Mouse (Mus musculus) c-Kit-positive CD71-negative TER-119-negative erythroid progenitor cells, embryonic 14.5 days (primary cell): ENCODE measurements around the gene Lbp.

ENCODE experiments used
- DNase-seq: peaks from one replicate; pipeline ENCODE4 v3.0.0-alpha.2; 2013; ENCODE audit warnings: low read depth

The Lbp gene

GRCm38 (mm10) chr2:158364175-158364574 lies 57.9 kb downstream of the Lbp start:
- no peak for DNase-seq

DNA sequence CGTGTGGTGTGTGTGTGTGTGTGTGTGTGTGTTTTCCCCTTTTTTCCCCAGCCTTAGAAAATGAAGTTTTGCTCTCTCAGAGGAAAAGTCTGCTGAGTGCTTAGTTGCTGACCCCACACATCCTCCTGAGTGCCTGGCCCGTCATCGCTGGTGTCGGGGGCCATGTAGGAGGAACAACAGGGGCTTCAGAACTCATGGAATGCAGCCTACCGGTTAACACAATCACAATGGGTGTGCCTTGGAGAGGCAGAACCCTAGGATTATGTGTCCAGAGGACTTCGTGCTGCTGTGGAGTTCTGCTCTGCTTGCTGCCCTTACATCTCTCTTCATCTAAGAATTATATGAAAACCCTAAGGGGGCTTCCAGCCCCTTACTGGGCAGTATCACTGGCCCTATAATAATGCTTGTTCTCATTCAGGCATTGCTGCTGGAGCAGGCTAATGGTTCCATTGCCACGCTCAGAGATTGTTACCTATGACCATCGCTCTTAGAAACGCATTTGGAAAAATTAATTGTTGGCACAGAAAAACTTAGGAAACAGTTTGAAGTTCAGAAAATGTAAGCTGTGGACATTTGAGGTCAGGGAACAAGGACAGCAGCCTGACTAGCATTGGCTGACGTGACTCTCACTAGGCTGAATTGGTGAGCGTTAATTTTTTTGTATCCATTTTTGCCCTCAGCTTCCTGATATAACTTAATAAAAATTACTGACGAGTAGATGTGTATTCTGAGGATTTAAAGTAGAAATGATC lies 59.0 kb downstream of the Lbp start:
- DNase-seq, result no peak

DNA sequence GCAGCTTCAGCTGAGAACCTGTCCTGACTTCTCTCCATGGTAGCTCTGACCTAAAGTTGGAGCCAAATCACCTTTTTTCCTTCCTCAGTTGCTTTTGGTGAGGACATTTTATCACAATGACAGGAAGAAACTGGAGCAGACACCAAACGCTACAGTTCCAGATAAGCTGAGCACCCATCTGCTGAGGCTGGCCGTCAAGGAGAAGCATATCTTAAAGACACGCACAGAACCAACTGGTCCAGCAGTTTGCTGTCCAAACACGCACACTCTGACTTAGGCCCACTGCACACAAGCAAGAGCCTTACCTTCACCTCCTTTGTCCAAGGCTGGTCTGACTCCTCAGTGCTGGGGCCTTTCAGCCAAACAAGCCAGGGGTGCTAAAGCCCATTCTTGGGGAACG lies 61.4 kb downstream of the Lbp start:
- no peak for DNase-seq

- no peak for DNase-seq
These were observed 62.0 kb downstream of the Lbp start for GRCm38 (mm10) chr2:158368313-158368712.

DNA sequence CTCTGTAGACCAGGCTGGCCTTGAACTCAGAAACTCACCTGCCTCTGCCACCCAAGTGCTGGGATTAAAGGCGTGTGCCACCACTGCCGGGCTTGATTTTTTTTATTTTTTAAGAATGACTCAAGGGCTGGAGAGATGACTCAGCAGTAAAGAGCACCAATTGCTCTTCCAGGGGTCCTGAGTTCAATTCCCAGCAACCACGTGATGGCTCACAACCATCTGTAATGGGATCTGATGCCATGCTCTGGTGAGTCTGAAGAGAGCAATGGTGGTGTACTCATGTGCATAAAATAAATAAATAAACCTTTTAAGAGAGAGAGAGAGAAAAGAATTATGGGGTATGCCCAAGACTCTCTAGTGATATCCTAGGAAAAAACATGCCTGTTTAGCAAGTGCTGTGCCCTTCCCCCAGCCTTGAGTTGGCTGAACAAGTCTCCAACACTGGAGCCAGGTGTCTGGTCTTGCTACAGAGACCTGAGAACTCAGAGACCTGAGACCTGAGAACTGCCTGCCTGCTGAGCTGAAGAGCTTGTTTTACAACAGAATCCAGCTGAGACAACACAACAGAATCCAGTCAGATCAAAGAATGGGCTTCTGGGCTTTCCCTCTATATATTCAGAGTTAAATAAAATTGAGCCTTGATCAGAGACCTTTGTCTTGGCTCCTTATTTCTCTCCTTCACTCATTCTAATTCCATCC lies 63.3 kb downstream of the Lbp start:
- no peak for DNase-seq

GRCm38 (mm10) chr2:158370173-158370550 lies 63.9 kb downstream of the Lbp start:
- no peak for DNase-seq

DNA sequence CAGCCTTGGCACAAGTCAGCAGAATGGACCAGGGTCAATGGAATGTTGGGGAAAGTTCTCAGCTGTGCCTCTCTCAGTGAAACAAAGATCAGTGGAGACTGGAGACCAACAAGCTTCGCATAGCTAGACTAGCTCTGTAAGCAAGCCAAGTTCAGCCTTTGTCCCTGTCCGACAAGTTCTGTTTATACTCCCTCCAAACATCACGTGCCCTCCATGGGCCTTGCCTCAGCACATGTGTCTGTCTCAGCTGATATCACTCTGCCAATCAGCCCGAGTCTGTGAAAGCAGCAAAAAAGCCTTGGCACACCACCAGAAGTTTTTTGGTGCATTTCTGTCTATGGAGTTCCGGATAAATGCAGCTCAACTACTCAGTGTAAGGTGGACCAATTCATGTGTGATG lies 66.8 kb downstream of the Lbp start:
- no peak for DNase-seq

DNA sequence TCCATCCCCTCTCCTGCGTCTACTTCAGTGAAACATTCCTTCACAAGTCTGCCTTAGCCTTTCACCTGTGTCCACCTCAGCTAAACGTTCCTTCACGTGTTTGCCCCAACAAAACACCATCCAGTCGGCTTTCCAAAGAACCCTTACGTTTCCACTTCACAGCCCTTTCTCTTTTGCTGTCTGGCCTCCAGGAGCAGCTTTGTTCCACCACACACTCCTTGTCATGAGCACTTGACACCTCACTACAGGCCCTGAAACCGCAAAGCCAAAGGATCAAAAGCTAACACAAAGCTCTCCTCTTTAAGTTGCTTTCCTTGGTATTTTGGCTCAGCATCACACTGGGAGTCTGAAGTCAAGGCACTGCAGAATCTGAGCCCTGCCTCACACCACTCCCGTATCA lies 67.2 kb downstream of the Lbp start:
- DNase-seq, result no peak

DNA sequence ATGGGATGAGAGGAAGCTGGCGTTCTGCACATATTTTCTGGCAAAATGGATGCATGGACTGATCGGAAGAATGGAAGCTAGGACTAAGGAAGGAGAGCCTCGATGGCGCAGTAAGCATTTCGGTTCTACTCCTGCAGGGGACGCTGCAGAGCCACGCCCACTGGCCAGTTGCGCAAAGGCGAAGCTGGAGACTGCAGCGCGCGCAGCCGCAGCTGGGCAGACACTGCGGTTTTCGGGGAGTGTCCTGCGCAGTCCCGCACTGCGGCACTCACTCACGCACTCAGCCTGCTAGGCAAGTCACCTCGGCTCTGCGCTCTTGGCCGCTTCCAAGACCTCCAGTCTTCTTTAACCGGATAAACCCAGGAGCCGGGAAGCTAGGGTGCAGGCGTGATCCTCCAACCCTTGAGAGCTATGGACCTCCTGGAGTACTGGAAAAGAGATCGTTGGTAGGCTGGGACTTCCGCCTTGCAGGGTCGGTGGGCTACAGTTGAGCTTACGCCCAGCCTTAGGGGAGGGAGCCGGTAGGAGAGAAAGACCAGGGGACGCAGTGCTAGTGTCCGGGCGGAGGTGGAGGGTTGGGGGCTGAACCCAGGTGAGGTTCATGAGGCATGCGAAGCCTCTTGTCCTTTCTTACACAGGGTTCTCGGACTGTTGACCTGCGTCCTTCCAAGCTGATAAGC lies 69.3 kb downstream of the Lbp start, which contains the start of gene Snhg11:
Gene Snhg11, plus strand, starts transcription at position 196 of the 680 bp plus-strand sequence.
- DNase-seq, result peak; percentile 33

- DNase-seq, result no peak
These were observed 69.9 kb downstream of the Lbp start for GRCm38 (mm10) chr2:158376123-158376687.

DNA sequence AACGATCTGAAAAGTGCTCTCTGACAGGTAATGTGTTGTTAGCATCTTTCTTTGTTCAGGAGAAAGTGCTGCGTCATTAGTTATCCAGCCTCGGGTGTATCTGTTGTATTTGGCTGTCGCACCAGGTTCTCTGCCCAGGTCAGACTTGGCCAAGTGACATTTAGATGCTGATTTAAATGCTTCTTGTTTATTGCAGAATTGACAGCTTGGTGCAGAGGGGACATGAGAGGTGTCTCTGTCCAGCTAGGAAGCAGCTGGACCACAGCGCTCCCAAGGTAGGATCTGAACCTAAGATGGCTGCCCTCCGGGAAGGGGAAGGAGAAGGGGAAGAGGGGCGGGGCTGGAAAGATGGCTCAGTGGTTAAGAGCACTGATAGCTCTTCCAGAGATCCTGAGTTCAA lies 70.5 kb downstream of the Lbp start:
- no peak for DNase-seq

GRCm38 (mm10) chr2:158377811-158378210 lies 71.5 kb downstream of the Lbp start:
- no peak for DNase-seq

GRCm38 (mm10) chr2:158379354-158380078 lies 73.2 kb downstream of the Lbp start:
- DNase-seq, result peak; percentile 81
